Mouse (Mus musculus) c-Kit-positive CD71-negative TER-119-negative erythroid progenitor cells, embryonic 14.5 days (primary cell): ENCODE data around the gene Camta1.
"Not testable (repeated sequence)": the region's sequence is repeated elsewhere in the genome, so short reads cannot be mapped to it uniquely, and the experiment has no call there.

Source experiments
- DNase-seq: peaks from one replicate; pipeline ENCODE4 v3.0.0-alpha.2; 2013; ENCODE audit warnings: low read depth

The Camta1 gene

GRCm38 (mm10) chr4:150896896-150897624 is 964.6 kb downstream of the Camta1 start:
- DNase-seq: no peak

- no peak for DNase-seq
These were observed 966.8 kb downstream of the Camta1 start for GRCm38 (mm10) chr4:150894718-150895501.

GRCm38 (mm10) chr4:150891308-150891707 is 970.4 kb downstream of the Camta1 start:
- no peak for DNase-seq

- DNase-seq: no peak
These were observed 971.7 kb downstream of the Camta1 start for GRCm38 (mm10) chr4:150889955-150890315.

- DNase-seq: no peak
These were observed 972.3 kb downstream of the Camta1 start for GRCm38 (mm10) chr4:150889273-150889954.

GRCm38 (mm10) chr4:150888492-150888891 is 973.2 kb downstream of the Camta1 start:
- DNase-seq: no peak

- no peak for DNase-seq
These were observed 973.8 kb downstream of the Camta1 start for GRCm38 (mm10) chr4:150887903-150888302.

- DNase-seq: no peak
These were observed 979.0 kb downstream of the Camta1 start for GRCm38 (mm10) chr4:150882632-150883031.

- DNase-seq: no peak
These were observed 981.3 kb downstream of the Camta1 start for GRCm38 (mm10) chr4:150880364-150880763.

- no peak for DNase-seq
These were observed 982.0 kb downstream of the Camta1 start for GRCm38 (mm10) chr4:150879631-150880030.

GRCm38 (mm10) chr4:150875393-150875792 is 986.3 kb downstream of the Camta1 start:
- no peak for DNase-seq

- DNase-seq: not testable (repeated sequence)
These were observed 987.3 kb downstream of the Camta1 start for GRCm38 (mm10) chr4:150874416-150874815.

- no peak for DNase-seq
These were observed 989.0 kb downstream of the Camta1 start for GRCm38 (mm10) chr4:150872681-150873080.

GRCm38 (mm10) chr4:150872139-150872651 is 989.5 kb downstream of the Camta1 start:
- DNase-seq: no peak

- DNase-seq: no peak
These were observed 990.1 kb downstream of the Camta1 start for GRCm38 (mm10) chr4:150871392-150872138.

GRCm38 (mm10) chr4:150870963-150871391 is 990.7 kb downstream of the Camta1 start:
- no peak for DNase-seq

GRCm38 (mm10) chr4:150869276-150870197 is 992.1 kb downstream of the Camta1 start:
- no peak for DNase-seq

GRCm38 (mm10) chr4:150868859-150869258 is 992.8 kb downstream of the Camta1 start:
- no peak for DNase-seq

GRCm38 (mm10) chr4:150868161-150868560 is 993.5 kb downstream of the Camta1 start:
- no peak for DNase-seq
